15 mouse cellular contexts compared by ENCODE assay signal in genomic region chr11:59801881-59802280, GRCm38 (mm10). TPM values are rescaled to one million over a fixed set of nuclear protein-coding genes. Genes with fewer than 3 reads are reported as not detected.
A peak's percentile ranks its signal among the peaks of the same experiment; 100 is the strongest.
DNase-seq lines count a peak whose midpoint lies in the region.
"Had no signal": no experiment of that assay in that cellular context is flagged by ENCODE, and none has a peak within 500 bp of the region (broad histone marks: within the 10 kb centered on the region; RNA-seq: fewer than 3 reads in every experiment).

No protein-coding gene starts in this region.

- intact Hi-C loops in heart, postnatal 25 days (cut with DNase I) = no loop called here

- peak; percentile 43 to 51 for DNase-seq in cerebellum, adult 18-20 months
- no peak for DNase-seq in cerebellum, postnatal 36 days
- peak; percentile 89 for DNase-seq in heart, adult 11 months
- no peak for DNase-seq in heart, postnatal 25 days (ENCODE audit: low spot score)
- peak; percentile 52 for DNase-seq in brain, adult 2 months (ENCODE audit: low read depth, low spot score)
- DNase-seq: adrenal gland, adult 8-10 months; adrenal gland, postnatal 14 days; adrenal gland, postnatal 36 days; B cell, adult 2 months; cerebellum, adult 11 months; cerebellum, adult 9-10 months; cerebellum, postnatal 10 days; embryo, embryonic 11 days had no signal

RNA-seq across cellular contexts. Expression of gene Flcn, which starts 7.9 kb away (rescaled TPM):
- 10 to 100 TPM; 43.0 to 44.1 TPM for total RNA-seq in heart, postnatal 25 days (2021)

RNA-seq across cellular contexts. Expression of gene Pld6, which starts 14.4 kb away (rescaled TPM):
- under 1 TPM; 0.18 to 0.42 TPM for total RNA-seq in heart, postnatal 25 days (2021)
- total RNA-seq: CH12.LX, G1E had no signal

RNA-seq across cellular contexts. Expression of gene Nt5m, which starts 37.4 kb away (rescaled TPM):
- 10 to 100 TPM; 26.0 to 30.8 TPM for total RNA-seq in heart, postnatal 25 days (2021)

RNA-seq across cellular contexts. Expression of gene Cops3, which starts 37.8 kb away (rescaled TPM):
- 10 to 100 TPM; 70.2 to 75.0 TPM for total RNA-seq in heart, postnatal 25 days (2021)

Comparison
In these comparisons a context has a peak if more than half of its experiments do, and no peak if none do; other contexts are left out.
1. DNase-seq: peak in cerebellum, adult 18-20 months (2 of 2), heart, adult 11 months (single experiment) and brain, adult 2 months (single experiment); none in cerebellum, postnatal 36 days (0 of 2) and heart, postnatal 25 days (single experiment).